Comparison of ENCODE assay signal across 17 mouse cellular contexts in the genomic region with DNA sequence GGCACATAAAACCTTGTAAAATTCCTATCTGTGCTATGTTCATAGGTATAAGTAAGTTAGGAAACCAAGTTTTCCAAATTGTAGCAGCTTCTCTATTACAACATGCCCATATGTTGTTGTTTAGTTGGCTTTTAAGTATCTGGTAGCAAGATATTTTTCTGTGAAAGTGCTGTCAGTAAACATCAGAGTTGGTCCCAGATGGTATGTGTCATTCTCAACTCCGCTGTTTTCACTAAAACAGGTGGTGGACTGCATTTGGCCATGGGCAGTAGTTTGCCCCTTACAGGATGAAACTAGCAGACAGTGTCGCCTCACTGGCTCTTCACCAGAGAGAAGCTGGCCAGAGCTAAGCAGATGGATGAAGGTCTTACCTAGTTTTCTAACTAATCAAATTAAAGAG. TPM values are rescaled to one million over a fixed set of nuclear protein-coding genes. Genes with fewer than 3 reads are reported as not detected.
DNase-seq lines count a peak whose midpoint lies in the region; ATAC-seq and TF ChIP-seq lines count a peak whose summit lies in the region.
"Had no signal": no experiment of that assay in that cellular context is flagged by ENCODE, and none has a peak within 500 bp of the region (broad histone marks: within the 10 kb centered on the region; RNA-seq: fewer than 3 reads in every experiment).

No protein-coding gene starts in this region.

- 79% methylated on average over 2 of the region's 2 CpGs for WGBS in forebrain, embryonic 14.5 days
- 86% methylated on average over 2 of the region's 2 CpGs for WGBS in forebrain, embryonic 10.5 days
- 61% methylated on average over 2 of the region's 2 CpGs for WGBS in lung, embryonic 14.5 days
- WGBS in lung, adult 2 months, result 82% methylated on average over 2 of the region's 2 CpGs
- 65% methylated on average over 2 of the region's 2 CpGs for WGBS in forebrain, embryonic 16.5 days

- no peak overlapping the region for H3K4me3 ChIP-seq in forebrain, embryonic 14.5 days (ENCODE audit: low read depth, low read length)
- no peak overlapping the region for H3K4me3 ChIP-seq in forebrain, embryonic 10.5 days
- no peak overlapping the region for H3K4me3 ChIP-seq in lung, embryonic 14.5 days (ENCODE audit: low read depth, low read length)
- no peak overlapping the region for H3K4me3 ChIP-seq in lung, adult 2 months (replicated peaks; ENCODE audit: extremely low read depth, low read depth, low read length)
- no peak overlapping the region for H3K4me3 ChIP-seq in forebrain, embryonic 16.5 days (replicated peaks; ENCODE audit: low read length)
- H3K4me3 ChIP-seq: embryonic facial prominence, embryonic 10.5 days; gastrocnemius, adult 2 months; heart, embryonic 12.5 days; hindbrain, embryonic 15.5 days had no signal

- H3K9ac ChIP-seq in forebrain, embryonic 14.5 days (ENCODE audit: low read length), result no peak overlapping the region
- no peak overlapping the region for H3K9ac ChIP-seq in lung, embryonic 14.5 days
- no peak overlapping the region for H3K9ac ChIP-seq in forebrain, embryonic 16.5 days (replicated peaks; ENCODE audit: low read depth, low read length)
- H3K9ac ChIP-seq: heart, embryonic 12.5 days; hindbrain, embryonic 15.5 days had no signal

- H3K9me3 ChIP-seq in forebrain, embryonic 14.5 days (replicated peaks; ENCODE audit: control insufficient read depth, low read length), result no peaks in the 10 kb centered on the region
- no peaks in the 10 kb centered on the region for H3K9me3 ChIP-seq in forebrain, embryonic 10.5 days
- H3K9me3 ChIP-seq in lung, embryonic 14.5 days (ENCODE audit: low read depth, low read length), result no peaks in the 10 kb centered on the region
- H3K9me3 ChIP-seq in forebrain, embryonic 16.5 days (ENCODE audit: control insufficient read depth, low read length), result no peaks in the 10 kb centered on the region
- H3K9me3 ChIP-seq: embryonic facial prominence, embryonic 10.5 days; heart, embryonic 12.5 days; hindbrain, embryonic 15.5 days had no signal

- no peaks in the 10 kb centered on the region for H3K27me3 ChIP-seq in forebrain, embryonic 14.5 days (replicated peaks; ENCODE audit: control insufficient read depth, insufficient read depth, low read length)
- H3K27me3 ChIP-seq in forebrain, embryonic 10.5 days (ENCODE audit: poor library complexity, severe bottlenecking), result no peaks in the 10 kb centered on the region
- no peaks in the 10 kb centered on the region for H3K27me3 ChIP-seq in lung, embryonic 14.5 days (ENCODE audit: insufficient read depth, low read length)
- no peaks in the 10 kb centered on the region for H3K27me3 ChIP-seq in forebrain, embryonic 16.5 days (replicated peaks; ENCODE audit: control insufficient read depth, insufficient read depth, low read length)
- H3K27me3 ChIP-seq: heart, embryonic 12.5 days; hindbrain, embryonic 15.5 days had no signal

- DNase-seq in forebrain, embryonic 14.5 days (ENCODE audit: low spot score), result peak; percentile 47
- no peak for DNase-seq in forebrain, embryonic 10.5 days (ENCODE audit: extremely low spot score, low spot score)
- DNase-seq in lung, embryonic 14.5 days, result peak; percentile 71
- DNase-seq in lung, adult 2 months, result no peak
- peak; percentile 24 for DNase-seq in brain, adult 2 months (ENCODE audit: low read depth, low spot score)
- no peak for DNase-seq in left cerebral cortex, adult 11 months (ENCODE audit: low spot score)
- DNase-seq: adrenal gland, postnatal 10 days; cerebellum, adult 2 months; cerebellum, postnatal 10 days; gastrocnemius, adult 2 months; gastrocnemius, postnatal 25 days; heart, postnatal 36 days had no signal

- TF ChIP-seq CTCF in lung, embryonic 14.5 days (IDR thresholded peaks at IDR 0.05; ENCODE audit: low read depth), result no peak
- no peak for TF ChIP-seq CTCF in lung, adult 2 months (IDR thresholded peaks at IDR 0.05; ENCODE audit: insufficient read depth, low read length)

- H3K4me1 ChIP-seq in forebrain, embryonic 14.5 days (ENCODE audit: control insufficient read depth, insufficient read depth, low read length), result no peaks in the 10 kb centered on the region
- H3K4me1 ChIP-seq in forebrain, embryonic 10.5 days, result no peaks in the 10 kb centered on the region
- H3K4me1 ChIP-seq in lung, embryonic 14.5 days (ENCODE audit: insufficient read depth), result peaks cover 10% of the 10 kb centered on the region
- H3K4me1 ChIP-seq in lung, adult 2 months (ENCODE audit: control insufficient read depth, insufficient read depth, low read length), result peaks cover 6% of the 10 kb centered on the region
- H3K4me1 ChIP-seq in forebrain, embryonic 16.5 days (replicated peaks; ENCODE audit: control insufficient read depth, insufficient read depth, low read length), result no peaks in the 10 kb centered on the region
- H3K4me1 ChIP-seq: embryonic facial prominence, embryonic 10.5 days; heart, embryonic 12.5 days; hindbrain, embryonic 15.5 days had no signal

- ATAC-seq in forebrain, embryonic 14.5 days, result peak; percentile 55; the same call in 1 of the 2 replicates
- no peak for ATAC-seq in lung, embryonic 14.5 days (ENCODE audit: insufficient read depth)
- peak; percentile 69; the same call in 1 of the 2 replicates for ATAC-seq in forebrain, embryonic 16.5 days
- no peak for ATAC-seq in inflammation-experienced regulatory T-cells, adult 6 months

- H3K27ac ChIP-seq in forebrain, embryonic 14.5 days (ENCODE audit: low read depth, low read length), result no peak overlapping the region
- H3K27ac ChIP-seq in forebrain, embryonic 10.5 days, result no peak overlapping the region
- no peak overlapping the region for H3K27ac ChIP-seq in lung, embryonic 14.5 days (ENCODE audit: low read depth)
- H3K27ac ChIP-seq in forebrain, embryonic 16.5 days (ENCODE audit: low read length), result no peak overlapping the region
- H3K27ac ChIP-seq: embryonic facial prominence, embryonic 10.5 days; gastrocnemius, adult 2 months; hindbrain, embryonic 15.5 days had no signal

- H3K4me2 ChIP-seq in forebrain, embryonic 14.5 days (ENCODE audit: low read length), result no peak overlapping the region
- H3K4me2 ChIP-seq in lung, embryonic 14.5 days, result no peak overlapping the region
- no peak overlapping the region for H3K4me2 ChIP-seq in forebrain, embryonic 16.5 days (ENCODE audit: low read length)
- H3K4me2 ChIP-seq: heart, embryonic 12.5 days; hindbrain, embryonic 15.5 days had no signal

- TF ChIP-seq POLR2A in lung, adult 2 months (IDR thresholded peaks at IDR 0.05; ENCODE audit: borderline replicate concordance, extremely low read depth, low read depth, low read length), result no peak

- H3K36me3 ChIP-seq in forebrain, embryonic 14.5 days (ENCODE audit: control insufficient read depth, insufficient read depth, low read length), result no peaks in the 10 kb centered on the region
- no peaks in the 10 kb centered on the region for H3K36me3 ChIP-seq in forebrain, embryonic 10.5 days (replicated peaks)
- no peaks in the 10 kb centered on the region for H3K36me3 ChIP-seq in lung, embryonic 14.5 days (ENCODE audit: insufficient read depth)
- H3K36me3 ChIP-seq in forebrain, embryonic 16.5 days (ENCODE audit: control insufficient read depth, insufficient read depth), result no peaks in the 10 kb centered on the region
- H3K36me3 ChIP-seq: embryonic facial prominence, embryonic 10.5 days; heart, embryonic 12.5 days; hindbrain, embryonic 15.5 days had no signal

RNA-seq across cellular contexts. Expression of a gene that starts 26.3 kb away (rescaled TPM):
- polyA plus RNA-seq in forebrain, embryonic 14.5 days (2014; fragmentation: Nextera tagmentation; extraction: Ambion mirVana), result 0.18 and 0.26 TPM in 2 replicates
- 0.19 and 0.25 TPM in 2 replicates for polyA plus RNA-seq in forebrain, embryonic 10.5 days (2016; fragmentation: Nextera tagmentation; extraction: Ambion mirVana)
- polyA plus RNA-seq in lung, embryonic 14.5 days (2014; fragmentation: Nextera tagmentation; extraction: Ambion mirVana), result 18.1 and 20.2 TPM in 2 replicates
- 13.8 and 22.5 TPM in 2 replicates for polyA plus RNA-seq in lung, adult 2 months (2012; rRNA removed)
- 0.14 and 0.53 TPM in 2 replicates for polyA plus RNA-seq in forebrain, embryonic 16.5 days (2015; fragmentation: Nextera tagmentation; extraction: Ambion mirVana)
- polyA plus RNA-seq in inflammation-experienced regulatory T-cells, adult 6 months (2017; shearing (Covaris generic)), result under 1 TPM; 0.17 to 0.36 (median 0.36) TPM

Comparison
In these comparisons a context has a peak if more than half of its experiments do, and no peak if none do; other contexts are left out.
1. DNase-seq: peak in forebrain, embryonic 14.5 days (single experiment), lung, embryonic 14.5 days (single experiment) and brain, adult 2 months (single experiment); none in forebrain, embryonic 10.5 days (single experiment), lung, adult 2 months (single experiment) and left cerebral cortex, adult 11 months (single experiment).
2. ATAC-seq: peak in forebrain, embryonic 14.5 days (single experiment) and forebrain, embryonic 16.5 days (single experiment); none in lung, embryonic 14.5 days (single experiment) and inflammation-experienced regulatory T-cells, adult 6 months (single experiment).